Mouse (Mus musculus) adrenal gland, postnatal 14 days (tissue): ENCODE data around the gene Cldn7. TPM values are rescaled to one million over a fixed set of nuclear protein-coding genes. Genes with fewer than 3 reads are reported as not detected.
"Not testable (repeated sequence)": the region's sequence is repeated elsewhere in the genome, so short reads cannot be mapped to it uniquely, and the experiment has no call there.

Source experiments
- DNase-seq: peaks from one replicate; pipeline ENCODE4 v3.0.0; 2021; ENCODE audit warnings: mixed read lengths
- total RNA-seq: library from RNA; stranded (reverse); gene quantifications from 2 replicates; pipeline ENCODE4 v1.2.3, GENCODE M21; 2021

Gene Cldn7
- total RNA-seq, 1 experiment from 2014 or later, result 1.1 TPM

GRCm38 (mm10) chr11:69955618-69956017 is 9.0 kb upstream of the Cldn7 start:
- DNase-seq, result not testable (repeated sequence)

DNA sequence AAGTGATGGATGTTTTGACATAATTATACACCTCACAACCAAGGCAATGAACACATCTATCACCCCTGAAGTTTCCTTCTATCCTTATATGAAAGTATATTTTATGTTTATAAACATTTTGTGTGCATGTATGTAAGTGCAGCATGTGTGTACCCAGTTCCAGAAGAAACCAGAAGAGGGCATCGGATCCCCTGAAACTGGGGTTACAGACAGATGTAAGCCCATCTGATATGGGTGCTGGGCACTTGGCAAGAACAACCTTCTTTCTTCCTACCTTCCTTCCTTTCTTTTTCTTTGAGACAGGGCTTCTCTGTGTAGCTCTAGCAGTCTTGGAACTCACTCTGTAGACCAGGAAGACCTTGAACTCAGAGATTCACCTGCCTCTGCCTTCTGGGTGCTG is 8.4 kb upstream of the Cldn7 start:
- DNase-seq, result no peak

- DNase-seq, result peak; percentile 50
Measured at GRCm38 (mm10) chr11:69960616-69961015, 4.0 kb upstream of the Cldn7 start.

DNA sequence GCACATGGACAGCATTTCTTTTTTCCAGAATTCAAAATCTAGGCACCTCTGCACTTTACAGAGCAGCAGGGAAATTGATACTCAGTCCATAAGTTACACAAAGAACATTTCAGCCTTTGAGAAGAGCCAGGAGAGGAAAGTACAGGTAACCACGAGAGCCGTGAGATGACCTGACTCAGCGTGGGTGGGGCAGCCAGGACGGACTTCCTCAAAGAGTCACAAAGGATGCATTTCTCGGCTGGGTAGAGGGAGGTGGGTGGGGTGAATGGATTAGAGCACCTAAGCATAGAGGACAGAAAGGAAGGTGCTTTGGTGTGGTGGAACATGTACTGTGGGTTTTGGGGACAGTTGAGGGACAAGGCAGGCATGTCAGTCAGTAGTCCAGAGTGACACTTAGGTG is 2.7 kb upstream of the Cldn7 start:
- DNase-seq, result no peak

DNA sequence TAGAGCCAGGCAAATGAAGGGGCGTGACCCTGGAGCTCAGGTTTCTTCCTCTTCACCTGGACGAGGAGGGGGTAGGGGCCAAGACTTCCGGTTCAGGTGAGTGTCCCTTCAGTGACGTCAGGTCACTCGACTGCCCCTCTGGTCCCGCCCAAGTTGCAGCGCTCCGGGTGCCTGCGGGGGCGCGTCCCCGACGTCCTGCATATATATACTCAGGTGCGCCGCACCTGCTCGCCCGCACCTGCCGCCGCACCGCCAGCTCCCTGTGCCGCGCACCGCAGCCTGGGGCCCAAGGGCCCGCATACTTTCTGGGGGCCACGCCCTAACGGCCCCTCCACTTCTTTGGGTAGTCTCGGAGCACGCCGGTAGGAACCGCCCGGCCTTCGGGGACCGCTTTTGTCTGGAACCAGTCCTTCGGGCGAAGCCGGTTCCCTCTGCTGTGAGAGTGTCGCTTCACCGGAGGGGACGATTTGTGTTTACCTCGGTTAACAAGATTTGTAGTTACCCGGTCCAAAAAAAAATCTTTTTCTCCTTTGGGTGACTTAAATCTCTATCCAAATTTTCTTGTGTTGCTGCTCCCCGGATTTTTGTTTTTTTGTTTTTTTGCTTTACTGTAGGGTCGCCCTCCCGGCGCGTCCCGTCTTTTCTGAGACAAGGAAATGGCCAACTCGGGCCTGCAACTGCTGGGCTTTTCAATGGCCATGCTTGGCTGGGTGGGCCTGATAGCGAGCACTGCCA is 859 bp downstream of the Cldn7 start:
- DNase-seq, result peak; percentile 19

- DNase-seq, result peak; percentile 60
Measured at GRCm38 (mm10) chr11:69966006-69966859, 1.7 kb downstream of the Cldn7 start.

GRCm38 (mm10) chr11:69966860-69967517 is 2.4 kb downstream of the Cldn7 start:
- no peak for DNase-seq

DNA sequence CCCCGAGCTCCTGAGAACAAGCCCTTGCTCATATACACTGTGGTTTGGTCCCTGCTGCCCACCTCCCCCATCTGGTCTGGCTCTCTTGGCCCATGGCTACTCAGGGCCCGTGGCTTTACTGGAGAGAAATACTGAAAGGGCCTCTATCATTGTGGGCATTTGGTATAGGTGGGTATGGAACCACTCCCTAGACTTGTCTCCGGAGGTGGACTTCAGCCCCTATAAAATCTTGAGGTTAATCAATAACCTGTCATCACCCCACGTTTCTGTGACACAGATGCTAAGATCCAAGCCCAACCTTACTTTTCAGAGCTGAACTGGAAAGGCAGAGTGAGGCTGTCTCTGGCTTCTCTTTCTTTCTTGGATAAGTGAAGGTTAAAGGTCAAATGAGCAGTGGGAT is 4.2 kb downstream of the Cldn7 start:
- no peak for DNase-seq

GRCm38 (mm10) chr11:69970222-69970621 is 5.6 kb downstream of the Cldn7 start:
- DNase-seq, result no peak

GRCm38 (mm10) chr11:69970775-69971174 is 6.2 kb downstream of the Cldn7 start:
- DNase-seq, result no peak

- no peak for DNase-seq
Measured at GRCm38 (mm10) chr11:69974907-69975306, 10.3 kb downstream of the Cldn7 start.

DNA sequence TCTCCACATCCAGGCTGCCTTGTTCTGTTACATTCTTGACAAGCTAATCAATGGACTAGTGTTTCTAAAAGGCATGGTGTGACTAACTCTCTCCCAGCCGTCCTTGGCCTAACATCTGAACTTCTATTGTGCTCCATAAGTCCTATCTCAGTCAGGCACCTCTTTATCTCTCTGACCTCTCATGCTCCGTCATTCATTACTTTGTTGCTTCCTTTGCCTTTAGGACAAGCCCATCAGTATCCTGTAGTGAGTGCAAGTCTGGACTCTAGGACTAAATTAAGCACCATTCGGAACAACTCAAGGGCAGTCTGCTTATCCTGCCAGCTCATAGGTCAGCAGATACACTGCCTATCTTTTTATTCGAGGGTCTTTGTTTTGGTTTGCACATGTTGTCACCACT is 11.7 kb downstream of the Cldn7 start:
- no peak for DNase-seq

- no peak for DNase-seq
Measured at GRCm38 (mm10) chr11:69979827-69980195, 15.2 kb downstream of the Cldn7 start.

- DNase-seq, result peak; percentile 97
Measured at GRCm38 (mm10) chr11:69980196-69981140, 15.9 kb downstream of the Cldn7 start.

GRCm38 (mm10) chr11:69981141-69981762 is 16.7 kb downstream of the Cldn7 start, which contains the start of gene Ctdnep1:
Gene Ctdnep1, plus strand, starts transcription at chr11:69981156.
- DNase-seq, result peak; percentile 49

GRCm38 (mm10) chr11:69982225-69982624 is 17.6 kb downstream of the Cldn7 start, which contains the start of gene Elp5:
Gene Elp5, minus strand, starts transcription at chr11:69982517.
- no peak for DNase-seq

GRCm38 (mm10) chr11:69982877-69983276 is 18.3 kb downstream of the Cldn7 start:
- peak; percentile 61 for DNase-seq

GRCm38 (mm10) chr11:69983377-69983776 is 18.8 kb downstream of the Cldn7 start:
- DNase-seq, result no peak

- no peak for DNase-seq
Measured at GRCm38 (mm10) chr11:69984431-69984830, 19.9 kb downstream of the Cldn7 start.

GRCm38 (mm10) chr11:69989949-69990348 is 25.4 kb downstream of the Cldn7 start:
- DNase-seq, result peak; percentile 7
